Mouse (Mus musculus) cerebellum, adult 9-10 months (tissue): ENCODE measurements around the gene Tesk1.

ENCODE experiments used
- DNase-seq: peaks from one replicate; pipeline ENCODE4 v3.0.0; 2022

Gene Tesk1

GRCm38 (mm10) chr4:43419801-43420281 lies 21.9 kb upstream of the Tesk1 start:
- no peak for DNase-seq

GRCm38 (mm10) chr4:43420305-43420704 lies 21.4 kb upstream of the Tesk1 start:
- peak; percentile 89 for DNase-seq

GRCm38 (mm10) chr4:43421632-43422240 lies 20.0 kb upstream of the Tesk1 start:
- DNase-seq: no peak

GRCm38 (mm10) chr4:43423267-43423934 lies 18.3 kb upstream of the Tesk1 start:
- no peak for DNase-seq

- DNase-seq: no peak
These were observed 17.7 kb upstream of the Tesk1 start for GRCm38 (mm10) chr4:43424072-43424471.

- no peak for DNase-seq
These were observed 16.5 kb upstream of the Tesk1 start for GRCm38 (mm10) chr4:43425197-43425596.

- no peak for DNase-seq
These were observed 15.9 kb upstream of the Tesk1 start for GRCm38 (mm10) chr4:43425648-43426380.

- no peak for DNase-seq
These were observed 15.3 kb upstream of the Tesk1 start for GRCm38 (mm10) chr4:43426487-43426886.

GRCm38 (mm10) chr4:43427501-43428179 lies 14.1 kb upstream of the Tesk1 start:
- no peak for DNase-seq

GRCm38 (mm10) chr4:43428180-43428861 lies 13.4 kb upstream of the Tesk1 start:
- DNase-seq: no peak

GRCm38 (mm10) chr4:43428946-43429345 lies 12.8 kb upstream of the Tesk1 start, which contains the start of gene Fam166b:
Fam166b (minus strand) TSS chr4:43429134.
- no peak for DNase-seq

- peak; percentile 91 for DNase-seq
These were observed 10.0 kb upstream of the Tesk1 start for GRCm38 (mm10) chr4:43431690-43432089.

GRCm38 (mm10) chr4:43432832-43433231 lies 8.9 kb upstream of the Tesk1 start:
- no peak for DNase-seq

GRCm38 (mm10) chr4:43442044-43442443 lies 305 bp downstream of the Tesk1 start:
- DNase-seq: peak; percentile 99

GRCm38 (mm10) chr4:43442456-43443361 lies 970 bp downstream of the Tesk1 start:
- peak; percentile 76 for DNase-seq

- DNase-seq: no peak
These were observed 1.8 kb downstream of the Tesk1 start for GRCm38 (mm10) chr4:43443511-43443910.

- no peak for DNase-seq
These were observed 5.5 kb downstream of the Tesk1 start for GRCm38 (mm10) chr4:43447251-43447650.

GRCm38 (mm10) chr4:43448554-43448953 lies 6.8 kb downstream of the Tesk1 start:
- no peak for DNase-seq

GRCm38 (mm10) chr4:43452315-43452714 lies 10.6 kb downstream of the Tesk1 start:
- DNase-seq: no peak

- no peak for DNase-seq
These were observed 11.7 kb downstream of the Tesk1 start for GRCm38 (mm10) chr4:43453413-43453812.

GRCm38 (mm10) chr4:43454041-43454836 lies 12.5 kb downstream of the Tesk1 start, which contains the start of gene Cd72:
Cd72 (minus strand) TSS chr4:43454628.
- no peak for DNase-seq
